Mouse (Mus musculus): ENCODE measurements around the gene Defa30. TPM values are rescaled to one million over a fixed set of nuclear protein-coding genes. Genes with fewer than 3 reads are reported as not detected.
"Not testable (repeated sequence)": the region's sequence is repeated elsewhere in the genome, so short reads cannot be mapped to it uniquely, and the experiment has no call there.

Gene Defa30
- 0.92 and 2.0 TPM in 2 replicates for polyA plus RNA-seq (2015; fragmentation: Nextera tagmentation; extraction: Ambion mirVana)

DNA sequence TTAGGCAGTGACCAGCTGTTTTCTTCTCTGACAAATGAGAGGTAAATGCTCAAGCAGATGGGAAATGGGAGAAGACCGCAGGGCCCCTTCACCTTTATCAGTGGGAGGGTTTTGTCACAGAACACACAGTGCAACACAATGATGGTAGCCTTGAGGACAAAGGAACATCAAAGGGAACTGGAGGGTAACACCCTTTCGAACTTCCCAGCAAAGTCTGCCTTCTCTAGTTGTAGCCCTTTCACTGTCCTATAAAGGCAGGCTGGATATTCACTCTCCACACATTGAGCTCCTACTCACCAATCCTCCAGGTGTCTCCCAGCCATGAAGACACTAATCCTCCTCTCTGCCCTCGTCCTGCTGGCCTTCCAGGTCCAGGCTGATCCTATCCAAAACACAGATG, at the start of gene Defa30:
Defa30 (plus strand) TSS at position 301 of the 400 bp plus-strand sequence.
- ATAC-seq; H3K9me3 ChIP-seq (ENCODE audit: control insufficient read depth); H3K27ac ChIP-seq (ENCODE audit: low read depth, low read length); H3K4me1 ChIP-seq (replicated peaks; ENCODE audit: control insufficient read depth, insufficient read depth, low read length); H3K9ac ChIP-seq (ENCODE audit: low read depth, low read length); H3K36me3 ChIP-seq (ENCODE audit: control insufficient read depth, insufficient read depth); H3K4me3 ChIP-seq (ENCODE audit: low read depth, low read length); H3K27me3 ChIP-seq (replicated peaks; ENCODE audit: control insufficient read depth, insufficient read depth, low read length); H3K4me2 ChIP-seq (replicated peaks; ENCODE audit: low read depth): not testable (repeated sequence)
- 47% methylated on average over 3 of the region's 3 CpGs for WGBS

DNA sequence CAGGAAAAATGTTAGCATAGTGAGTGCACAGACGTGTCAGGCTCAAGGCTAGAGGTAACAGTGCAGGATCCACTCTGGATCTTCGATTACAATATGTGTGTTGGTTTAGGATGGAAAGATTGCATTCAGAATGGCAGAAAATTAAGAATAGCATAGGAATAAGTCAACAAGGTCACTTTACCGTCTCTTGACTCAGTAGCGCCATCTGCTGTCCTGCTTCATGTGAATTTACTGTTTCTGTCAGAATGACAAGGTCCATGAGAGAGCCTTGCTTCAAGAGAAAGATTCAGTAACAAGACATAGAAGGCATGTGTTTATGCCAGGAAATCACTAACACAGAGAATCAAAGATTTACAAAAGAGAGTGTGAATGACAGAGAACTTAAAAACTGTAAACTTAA, 41.3 kb upstream of the Defa30 start:
- H3K9ac ChIP-seq (ENCODE audit: low read depth, low read length): no peak overlapping the region
- no peaks in the 10 kb centered on the region for H3K9me3 ChIP-seq (ENCODE audit: control insufficient read depth)
- H3K4me1 ChIP-seq (replicated peaks; ENCODE audit: control insufficient read depth, insufficient read depth, low read length): no peaks in the 10 kb centered on the region
- no peak overlapping the region for H3K4me3 ChIP-seq (ENCODE audit: low read depth, low read length)
- no peak for ATAC-seq
- TF ChIP-seq CTCF (IDR thresholded peaks at IDR 0.05; ENCODE audit: low read depth): peak; percentile 52
- WGBS: 41% methylated on average over 4 of the region's 4 CpGs
- no peak overlapping the region for H3K4me2 ChIP-seq (replicated peaks; ENCODE audit: low read depth)
- no peak overlapping the region for H3K27ac ChIP-seq (ENCODE audit: low read depth, low read length)
- H3K36me3 ChIP-seq (ENCODE audit: control insufficient read depth, insufficient read depth): no peaks in the 10 kb centered on the region
- H3K27me3 ChIP-seq (replicated peaks; ENCODE audit: control insufficient read depth, insufficient read depth, low read length): no peaks in the 10 kb centered on the region

DNA sequence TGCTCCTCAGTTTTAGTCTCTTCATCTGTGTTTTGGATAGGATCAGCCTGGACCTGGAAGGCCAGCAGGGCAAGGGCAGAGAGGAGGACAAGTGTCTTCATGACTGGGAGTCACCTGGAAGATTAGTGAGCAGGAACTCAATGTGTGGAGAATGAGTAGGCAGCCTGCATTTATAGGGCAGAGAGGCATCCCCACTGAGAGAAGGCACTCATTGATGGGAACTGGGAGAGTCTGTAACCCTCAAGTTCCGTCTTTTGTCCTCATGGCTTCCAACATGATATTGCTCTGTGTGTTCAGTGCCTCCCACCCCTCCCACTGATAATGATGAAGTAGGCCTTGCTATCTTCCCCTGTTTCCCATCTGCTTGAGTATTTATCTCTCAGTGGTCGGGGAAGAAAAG, 38.5 kb upstream of the Defa30 start, which contains the start of gene Gm14851:
Gm14851 (minus strand) TSS at position 101 of the 400 bp plus-strand sequence.
- not testable (repeated sequence) for H3K27ac ChIP-seq (ENCODE audit: low read depth, low read length); H3K9ac ChIP-seq (ENCODE audit: low read depth, low read length); H3K27me3 ChIP-seq (replicated peaks; ENCODE audit: control insufficient read depth, insufficient read depth, low read length); H3K36me3 ChIP-seq (ENCODE audit: control insufficient read depth, insufficient read depth); H3K4me2 ChIP-seq (replicated peaks; ENCODE audit: low read depth); H3K9me3 ChIP-seq (ENCODE audit: control insufficient read depth); H3K4me3 ChIP-seq (ENCODE audit: low read depth, low read length); H3K4me1 ChIP-seq (replicated peaks; ENCODE audit: control insufficient read depth, insufficient read depth, low read length); ATAC-seq
- WGBS: 63% methylated on average over 1 of the region's 2 CpGs

DNA sequence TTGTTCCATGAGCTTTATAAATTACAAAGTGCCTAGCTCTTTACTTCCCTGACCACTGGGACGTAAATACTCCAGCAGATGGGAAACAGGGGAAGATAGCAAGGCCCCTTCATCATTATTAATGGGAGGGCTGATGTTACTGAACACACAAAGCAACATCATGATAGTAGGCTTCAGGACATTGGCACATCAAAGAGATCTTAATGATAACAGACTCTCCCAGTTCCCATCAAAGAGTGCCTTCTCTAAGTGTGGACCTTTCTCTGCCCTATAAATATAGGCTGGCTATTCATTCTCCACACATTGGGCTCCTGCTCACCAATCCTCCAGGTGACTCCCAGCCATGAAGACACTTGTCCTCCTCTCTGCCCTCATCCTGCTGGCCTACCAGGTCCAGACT, 27.5 kb downstream of the Defa30 start, which contains the start of gene Defa22:
Defa22 (plus strand) TSS at position 301 of the 400 bp plus-strand sequence.
- H3K27me3 ChIP-seq (replicated peaks; ENCODE audit: control insufficient read depth, insufficient read depth, low read length): not testable (repeated sequence)
- WGBS: no CpG with 5 or more reads among the region's 1 CpGs

More for the DNA sequence above, 27.5 kb downstream of the Defa30 start, which contains the start of gene Defa22:
- ATAC-seq; H3K4me2 ChIP-seq (replicated peaks; ENCODE audit: low read depth); H3K4me1 ChIP-seq (replicated peaks; ENCODE audit: control insufficient read depth, insufficient read depth, low read length); H3K9me3 ChIP-seq (ENCODE audit: control insufficient read depth); H3K9ac ChIP-seq (ENCODE audit: low read depth, low read length); H3K27ac ChIP-seq (ENCODE audit: low read depth, low read length); H3K4me3 ChIP-seq (ENCODE audit: low read depth, low read length); H3K36me3 ChIP-seq (ENCODE audit: control insufficient read depth, insufficient read depth): not testable (repeated sequence)

Other genes starting within 250 kb of the Defa30 start
- not detected in 2 replicates for gene Defb33, start 242.0 kb upstream of the Defa30 start, polyA plus RNA-seq (2015; fragmentation: Nextera tagmentation; extraction: Ambion mirVana)
- gene Gm15056, start 232.0 kb upstream of the Defa30 start, polyA plus RNA-seq (2015; fragmentation: Nextera tagmentation; extraction: Ambion mirVana): not detected in 2 replicates
- not detected in 2 replicates for gene Gm6040, start 212.6 kb upstream of the Defa30 start, polyA plus RNA-seq (2015; fragmentation: Nextera tagmentation; extraction: Ambion mirVana)
- not detected in 2 replicates for gene AY761185, start 189.9 kb upstream of the Defa30 start, polyA plus RNA-seq (2015; fragmentation: Nextera tagmentation; extraction: Ambion mirVana)
- not detected in 2 replicates for gene Defa21, start 109.1 kb upstream of the Defa30 start, polyA plus RNA-seq (2015; fragmentation: Nextera tagmentation; extraction: Ambion mirVana)
- gene Defa23, start 79.6 kb upstream of the Defa30 start, polyA plus RNA-seq (2015; fragmentation: Nextera tagmentation; extraction: Ambion mirVana): not detected in 2 replicates
- gene Defa35, start 69.6 kb upstream of the Defa30 start, polyA plus RNA-seq (2015; fragmentation: Nextera tagmentation; extraction: Ambion mirVana): not detected in 2 replicates
- gene Defa25, start 50.2 kb upstream of the Defa30 start, polyA plus RNA-seq (2015; fragmentation: Nextera tagmentation; extraction: Ambion mirVana): not detected in 2 replicates
- gene Gm14851, start 38.6 kb upstream of the Defa30 start, polyA plus RNA-seq (2015; fragmentation: Nextera tagmentation; extraction: Ambion mirVana): not detected in 2 replicates
- gene Defa22, start 27.6 kb downstream of the Defa30 start, polyA plus RNA-seq (2015; fragmentation: Nextera tagmentation; extraction: Ambion mirVana): not detected in 2 replicates
- not detected in 2 replicates for gene Defa31, start 57.0 kb downstream of the Defa30 start, polyA plus RNA-seq (2015; fragmentation: Nextera tagmentation; extraction: Ambion mirVana)
- not detected in 2 replicates for gene Gm15293, start 66.9 kb downstream of the Defa30 start, polyA plus RNA-seq (2015; fragmentation: Nextera tagmentation; extraction: Ambion mirVana)
- gene Gm15292, start 115.1 kb downstream of the Defa30 start, polyA plus RNA-seq (2015; fragmentation: Nextera tagmentation; extraction: Ambion mirVana): not detected in 2 replicates
- not detected in 2 replicates for gene Defa27, start 180.9 kb downstream of the Defa30 start, polyA plus RNA-seq (2015; fragmentation: Nextera tagmentation; extraction: Ambion mirVana)
- gene Defa29, start 192.4 kb downstream of the Defa30 start, polyA plus RNA-seq (2015; fragmentation: Nextera tagmentation; extraction: Ambion mirVana): not detected in 2 replicates
- 0.35 TPM in 1 of 2 replicates, not detected in the other for gene Defa2, start 243.9 kb downstream of the Defa30 start, polyA plus RNA-seq (2015; fragmentation: Nextera tagmentation; extraction: Ambion mirVana)

Data from intestine, postnatal 0 days (tissue).